8 mouse cellular contexts compared by ENCODE assay signal in the genomic region with DNA sequence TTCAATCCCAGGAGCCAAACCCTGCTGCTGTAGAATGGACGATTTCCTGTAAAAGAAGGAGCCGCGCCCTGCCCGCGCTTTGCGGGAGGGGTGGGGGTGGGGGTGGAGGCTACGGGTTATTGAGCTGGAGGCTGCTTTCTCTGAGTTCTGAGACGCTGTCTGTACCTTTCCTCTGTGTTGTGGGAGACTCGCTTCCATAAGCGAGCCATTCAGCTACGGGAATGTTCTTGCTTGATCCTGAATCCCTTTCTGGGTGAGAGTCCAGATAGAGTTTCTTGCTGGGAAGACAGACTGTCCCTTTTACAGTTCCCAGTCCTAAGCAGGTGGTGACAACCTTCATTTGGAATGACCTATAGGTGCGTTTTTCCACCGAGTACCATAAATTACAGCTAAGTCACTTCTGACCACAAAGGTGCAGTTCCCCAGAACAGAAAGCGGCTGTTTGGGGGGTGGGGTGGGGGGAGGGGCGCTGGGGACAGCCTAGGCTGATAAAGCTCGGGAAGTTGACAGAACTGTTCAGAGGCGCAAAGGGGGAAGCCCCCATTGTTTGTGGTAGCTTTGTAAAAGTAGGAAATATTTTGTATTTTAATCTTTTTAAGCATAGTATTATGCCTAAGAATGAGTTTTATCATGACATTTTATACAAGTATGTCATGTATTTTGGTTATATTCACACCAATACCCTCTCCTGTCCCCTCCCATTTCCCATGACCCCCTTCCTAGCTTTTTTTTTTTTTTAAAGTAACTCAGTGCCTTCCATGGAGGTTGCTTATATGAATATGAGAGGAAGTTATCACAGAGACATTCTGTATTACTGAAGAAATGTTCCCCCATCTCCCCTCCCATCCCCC. TPM values are rescaled to one million over a fixed set of nuclear protein-coding genes. Genes with fewer than 3 reads are reported as not detected.
DNase-seq lines count a peak whose midpoint lies in the region; ATAC-seq and TF ChIP-seq lines count a peak whose summit lies in the region.

No protein-coding gene starts in this region.

- WGBS in forebrain, embryonic 12.5 days, result under 1% methylated on average over 17 of the region's 17 CpGs
- WGBS in intestine, embryonic 15.5 days, result under 1% methylated on average over 17 of the region's 17 CpGs
- under 1% methylated on average over 17 of the region's 17 CpGs for WGBS in stomach, embryonic 14.5 days

- peak; percentile 55 for DNase-seq in 3134 (ENCODE audit: extremely low read depth, insufficient read length, low spot score)
- DNase-seq in ES-E14 (ENCODE audit: low read depth, low spot score), result no peak
- peak; percentile 63 to 67 for DNase-seq in lung, postnatal 4 days
- no peak for DNase-seq in layer of hippocampus, adult 11-12 months (ENCODE audit: low spot score)
- no peak for DNase-seq in right cerebral cortex, adult 2 months (ENCODE audit: low spot score in 2 of 2)

- peak overlapping the region; percentile 60 for H3K9ac ChIP-seq in ES-E14 (ENCODE audit: insufficient read depth, low read depth, low read length, poor library complexity, severe bottlenecking)
- peak overlapping the region; percentile 49; the same call in 1 of the 2 replicates for H3K9ac ChIP-seq in forebrain, embryonic 12.5 days
- H3K9ac ChIP-seq in intestine, embryonic 15.5 days, result peak overlapping the region; percentile 51
- peak overlapping the region; percentile 39; the same call in 1 of the 2 replicates for H3K9ac ChIP-seq in stomach, embryonic 14.5 days (replicated peaks; ENCODE audit: low read depth, low read length)

- peak overlapping the region; percentile 61 for H3K4me2 ChIP-seq in forebrain, embryonic 12.5 days
- H3K4me2 ChIP-seq in intestine, embryonic 15.5 days (replicated peaks), result peak overlapping the region; percentile 80
- peak overlapping the region; percentile 64 for H3K4me2 ChIP-seq in stomach, embryonic 14.5 days (replicated peaks; ENCODE audit: low read depth, low read length)

- H3K36me3 ChIP-seq in ES-E14 (ENCODE audit: control insufficient read depth, insufficient read depth, low read length, poor library complexity, severe bottlenecking), result no peaks in the 10 kb centered on the region
- H3K36me3 ChIP-seq in forebrain, embryonic 12.5 days (replicated peaks), result no peaks in the 10 kb centered on the region
- H3K36me3 ChIP-seq in intestine, embryonic 15.5 days, result no peaks in the 10 kb centered on the region
- H3K36me3 ChIP-seq in stomach, embryonic 14.5 days (ENCODE audit: control insufficient read depth, insufficient read depth, low read length), result no peaks in the 10 kb centered on the region

- H3K27me3 ChIP-seq in forebrain, embryonic 12.5 days, result no peaks in the 10 kb centered on the region
- H3K27me3 ChIP-seq in intestine, embryonic 15.5 days (replicated peaks), result no peaks in the 10 kb centered on the region
- no peaks in the 10 kb centered on the region for H3K27me3 ChIP-seq in stomach, embryonic 14.5 days (ENCODE audit: control insufficient read depth, insufficient read depth, low read length)

- H3K27ac ChIP-seq in ES-E14 (ENCODE audit: insufficient read depth, low read depth, low read length, poor library complexity, severe bottlenecking), result peak overlapping the region; percentile 96
- no peak overlapping the region; the same call in 1 of the 2 replicates for H3K27ac ChIP-seq in forebrain, embryonic 12.5 days
- peak overlapping the region; percentile 86 for H3K27ac ChIP-seq in intestine, embryonic 15.5 days
- H3K27ac ChIP-seq in stomach, embryonic 14.5 days (ENCODE audit: low read length), result peak overlapping the region; percentile 44; the same call in 1 of the 2 replicates

- H3K4me3 ChIP-seq in ES-E14 (ENCODE audit: insufficient read depth in 1 of 2, low read depth in 1 of 2, low read length in 2 of 2, poor library complexity in 1 of 2, severe bottlenecking in 1 of 2), result peak overlapping the region; percentile 39 to 59
- H3K4me3 ChIP-seq in forebrain, embryonic 12.5 days (replicated peaks), result peak overlapping the region; percentile 34
- H3K4me3 ChIP-seq in intestine, embryonic 15.5 days (replicated peaks), result peak overlapping the region; percentile 34
- H3K4me3 ChIP-seq in stomach, embryonic 14.5 days (ENCODE audit: low read depth, low read length), result peak overlapping the region; percentile 29

- peak; percentile 60; the same call in 1 of the 2 replicates for ATAC-seq in forebrain, embryonic 12.5 days (ENCODE audit: low FRiP score)
- peak; percentile 58 for ATAC-seq in intestine, embryonic 15.5 days
- ATAC-seq in stomach, embryonic 14.5 days (ENCODE audit: insufficient number of reproducible peaks, insufficient read depth, low FRiP score, low read depth), result peak; percentile 56; the same call in 1 of the 2 replicates

- in situ Hi-C loops in ES-E14 (cut with MboI; ENCODE audit: low sequenced_read_pairs in 2 of 2, unreplicated experiment in 2 of 2), result no loop called here

- no peaks in the 10 kb centered on the region for H3K9me3 ChIP-seq in ES-E14 (ENCODE audit: control insufficient read depth, insufficient read depth, low read depth, low read length)
- no peaks in the 10 kb centered on the region for H3K9me3 ChIP-seq in forebrain, embryonic 12.5 days
- no peaks in the 10 kb centered on the region for H3K9me3 ChIP-seq in intestine, embryonic 15.5 days
- no peaks in the 10 kb centered on the region for H3K9me3 ChIP-seq in stomach, embryonic 14.5 days (ENCODE audit: control insufficient read depth, low read depth, low read length)

- H3K4me1 ChIP-seq in ES-E14 (ENCODE audit: control insufficient read depth in 2 of 2, insufficient read depth in 2 of 2, low read length in 2 of 2, poor library complexity in 1 of 2), result peaks cover 7 to 9% of the 10 kb centered on the region in 2 experiments; a peak in 3 of 4 replicates
- peaks cover 29% of the 10 kb centered on the region for H3K4me1 ChIP-seq in forebrain, embryonic 12.5 days
- H3K4me1 ChIP-seq in intestine, embryonic 15.5 days (replicated peaks), result peaks cover 7% of the 10 kb centered on the region
- H3K4me1 ChIP-seq in stomach, embryonic 14.5 days (ENCODE audit: control insufficient read depth, insufficient read depth, low read length), result peaks cover 14% of the 10 kb centered on the region

TF ChIP-seq in ES-E14, 5 proteins besides CTCF, POLR2A, EP300 and RAD21:
- TF ChIP-seq MAFK (IDR thresholded peaks at IDR 0.05; ENCODE audit: insufficient read depth, low read depth, low read length) (no peak), ZNF384 (IDR thresholded peaks at IDR 0.05; ENCODE audit: low read depth, low read length) (peak; percentile 81)
TF ChIP-seq in ES-E14: peak in this region for 1.

RNA-seq across cellular contexts. Expression of a gene that starts 57.9 kb away (rescaled TPM):
- 23.2 and 28.4 TPM in 2 replicates for total RNA-seq in ES-E14 (2012; rRNA removed)
- polyA plus RNA-seq in forebrain, embryonic 12.5 days (2016; fragmentation: Nextera tagmentation; extraction: Ambion mirVana), result 3.6 and 4.5 TPM in 2 replicates
- polyA plus RNA-seq in intestine, embryonic 15.5 days (2015; fragmentation: Nextera tagmentation; extraction: Ambion mirVana), result 3.3 and 3.7 TPM in 2 replicates
- polyA plus RNA-seq in stomach, embryonic 14.5 days (2014; fragmentation: Nextera tagmentation; extraction: Ambion mirVana), result 4.1 and 4.5 TPM in 2 replicates

Comparison
In these comparisons a context has a peak if more than half of its experiments do, and no peak if none do; other contexts are left out.
1. DNase-seq: peak in 3134 (single experiment) and lung, postnatal 4 days (2 of 2); none in ES-E14 (single experiment), layer of hippocampus, adult 11-12 months (single experiment) and right cerebral cortex, adult 2 months (0 of 2).
2. Peak in every context shown above with its lines, with median percentiles within 50 percentile points of each other: H3K4me3 ChIP-seq, H3K9ac ChIP-seq, ATAC-seq and H3K4me2 ChIP-seq.